Mouse (Mus musculus) B cell, adult (primary cell): ENCODE measurements around the gene Gm27179. TPM values are rescaled to one million over a fixed set of nuclear protein-coding genes. Genes with fewer than 3 reads are reported as not detected.

Experiments
- total RNA-seq: library from RNA; stranded (reverse); gene quantifications from 4 replicates; pipeline ENCODE4 v1.2.4, GENCODE M21; 2023; ENCODE audit not compliant: inconsistent age

Gene Gm27179
- total RNA-seq = not detected in 4 replicates

DNA sequence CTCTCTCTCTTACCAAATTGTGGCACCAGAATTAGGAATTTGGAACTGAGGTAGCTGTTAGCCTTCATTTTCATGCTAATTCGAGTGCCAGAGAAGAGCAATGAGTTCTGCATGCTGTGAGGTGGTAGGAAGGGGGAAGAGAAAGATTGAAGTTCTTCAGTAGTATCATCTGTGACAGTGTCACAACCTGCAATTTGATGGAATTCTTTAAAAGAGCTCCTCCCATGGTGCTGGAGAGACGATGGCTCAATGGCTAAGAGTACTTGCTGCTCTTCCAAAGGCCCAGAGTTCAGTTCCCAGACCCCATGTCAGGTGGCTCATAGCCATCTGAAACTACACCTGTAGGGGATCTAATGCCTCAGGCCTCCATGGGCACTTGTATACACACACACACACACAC lies at the start of gene Gm27179:
Gm27179 (minus strand) TSS at position 101 of the 400 bp plus-strand sequence.

DNA sequence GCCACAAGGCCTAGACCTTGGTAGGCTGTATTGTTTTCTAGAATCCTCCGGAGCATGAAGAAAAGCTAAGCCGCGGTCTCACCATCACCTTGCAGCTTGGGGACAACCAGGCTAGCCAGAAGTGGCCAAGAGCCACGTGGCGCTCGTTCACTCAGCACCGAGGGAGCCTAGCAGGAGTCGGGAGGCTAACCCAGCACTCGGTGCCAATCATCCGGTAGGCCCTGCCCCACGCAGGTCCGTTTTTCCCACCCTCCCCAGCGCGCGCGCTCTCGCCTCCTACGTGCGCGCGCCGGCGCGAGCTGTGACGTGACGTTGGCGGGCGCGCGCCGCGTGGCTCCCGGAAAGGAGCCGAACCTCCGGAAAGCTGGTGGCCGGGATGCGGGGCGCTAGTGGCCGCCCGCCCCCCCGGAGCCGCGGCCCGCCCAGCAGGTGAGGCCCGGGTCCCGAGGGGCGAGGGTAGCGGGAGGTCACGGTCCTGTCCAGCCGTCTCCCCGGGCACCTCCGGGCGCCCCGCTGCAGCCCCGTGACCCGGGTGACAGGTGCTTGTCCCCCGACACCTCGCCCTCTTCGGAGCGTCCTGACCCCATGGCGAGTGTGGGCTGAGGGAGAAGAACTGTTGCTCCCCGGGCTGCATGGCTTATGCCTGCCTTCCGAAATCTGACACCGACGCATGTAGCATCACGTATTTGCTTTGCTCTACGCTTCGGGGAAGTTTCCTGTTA lies 42.9 kb upstream of the Gm27179 start, which contains the start of gene Entpd4b:
Entpd4b (plus strand) TSS at position 315 of the 722 bp plus-strand sequence.

DNA sequence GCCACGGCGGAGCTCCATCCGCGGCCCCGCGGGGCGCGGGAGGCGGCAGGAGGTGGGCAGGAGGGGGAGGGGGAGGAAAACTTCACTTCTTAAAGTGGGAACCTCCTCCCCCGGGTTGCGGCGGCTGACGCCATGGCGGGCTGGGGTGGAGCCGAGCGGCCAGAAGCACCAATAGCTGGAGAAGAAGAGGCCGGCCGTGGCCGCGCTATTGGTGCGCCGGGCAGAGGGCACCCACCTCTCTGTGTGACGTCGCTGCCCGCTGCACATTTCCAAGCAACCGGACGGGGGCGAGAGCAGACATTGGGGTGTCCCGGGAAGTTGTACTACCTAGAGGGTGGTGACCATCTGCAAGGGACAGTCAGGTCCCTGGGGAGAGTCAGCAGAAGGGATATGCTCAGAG lies 9.2 kb downstream of the Gm27179 start, which contains the start of gene Gm16867:
Gm16867 (minus strand) TSS at position 189 of the 400 bp plus-strand sequence.

Other genes with a start within 250 kb of the Gm27179 start
- not detected in 4 replicates for gene Synb, start 218.2 kb downstream of the Gm27179 start, total RNA-seq
- 12.0 to 14.9 TPM (median 13.4 TPM) in 4 replicates for gene Gm16867, start 9.2 kb downstream of the Gm27179 start, total RNA-seq
- gene Entpd4b, start 42.9 kb upstream of the Gm27179 start, total RNA-seq = 12.9 to 16.4 TPM (median 15.5 TPM) in 4 replicates